Mouse (Mus musculus) bone marrow macrophage, adult 2 months (primary cell): ENCODE data around the gene Adcy4. TPM values are rescaled to one million over a fixed set of nuclear protein-coding genes. Genes with fewer than 3 reads are reported as not detected.

Source experiments
- H3K27ac ChIP-seq: 2 replicates; pipeline ENCODE4 v1.5.1; 2012; ENCODE audit warnings: low read depth, low read length; ENCODE audit not compliant: insufficient read depth
- H3K4me1 ChIP-seq: 2 replicates; pipeline ENCODE4 v1.6.1; 2012; ENCODE audit warnings: low read length; ENCODE audit not compliant: control insufficient read depth, insufficient read depth
- H3K4me3 ChIP-seq: 2 replicates; pipeline ENCODE4 v1.5.1; 2012; ENCODE audit warnings: mild to moderate bottlenecking, low read length, moderate library complexity; ENCODE audit not compliant: insufficient read depth
- CTCF ChIP-seq: IDR thresholded peaks from 2 replicates; pipeline ENCODE4 v1.5.1; 2012; ENCODE audit warnings: low read depth, mild to moderate bottlenecking, low read length, moderate library complexity
- POLR2A ChIP-seq: IDR thresholded peaks from 2 replicates; pipeline ENCODE4 v1.6.1; 2012; ENCODE audit warnings: mild to moderate bottlenecking, low read depth, low read length, borderline replicate concordance
- polyA plus RNA-seq: library from polyadenylated mRNA; stranded (reverse); fragments of >200 nt; gene quantifications from 2 replicates; pipeline ENCODE4 v1.2.4, GENCODE M21; 2012; ENCODE audit not compliant: missing spikeins, insufficient read depth, insufficient read length

The Adcy4 gene
- polyA plus RNA-seq, 1 experiment = not detected

DNA sequence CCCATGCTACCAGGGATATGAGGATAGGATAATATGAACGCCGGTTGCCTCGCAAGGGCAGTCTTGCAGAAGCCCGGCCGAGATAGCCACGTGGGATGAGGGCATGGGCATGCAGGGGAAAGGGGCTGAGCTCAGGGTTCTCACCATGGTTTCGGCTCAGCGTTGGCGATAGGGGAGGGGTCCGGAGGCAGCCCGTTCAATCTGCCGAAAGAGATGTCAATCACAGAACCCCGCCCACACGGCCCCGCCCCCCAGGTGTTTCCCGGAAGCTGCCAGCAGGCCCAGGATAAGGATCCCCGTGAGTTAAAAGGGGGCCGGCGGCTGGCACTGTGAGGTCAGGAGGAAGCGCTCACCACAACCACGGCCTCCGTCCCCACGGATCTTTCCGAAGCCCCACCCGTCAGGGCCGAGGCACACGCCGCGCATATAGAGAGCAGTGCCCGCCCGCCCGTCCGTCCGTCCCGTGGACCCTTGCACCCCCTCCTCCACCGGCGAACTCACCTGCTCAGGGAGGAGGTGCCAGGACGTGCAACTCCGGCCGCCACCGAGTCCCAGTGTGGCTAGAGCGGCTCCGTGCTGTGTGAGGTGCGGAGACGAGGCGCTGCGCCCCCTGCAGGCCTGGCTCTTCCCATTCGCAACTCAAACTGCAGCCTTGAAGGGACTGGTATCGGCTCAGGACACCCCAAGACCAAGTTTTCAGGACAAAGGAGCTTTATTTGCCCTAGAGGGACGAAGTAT is 62.0 kb downstream of the Adcy4 start, which contains the start of gene Rabggta:
TSS of gene Rabggta (minus strand) at position 564 of the 738 bp plus-strand sequence.
- peak within 1 kb of the TSS; percentile 38 for H3K27ac ChIP-seq
- peak within 1 kb of the TSS; percentile 76 for H3K4me3 ChIP-seq
- H3K4me1 ChIP-seq = peaks cover 21% of the 10 kb centered on the region
- TF ChIP-seq CTCF (peak; percentile 50), POLR2A (no peak)

GRCm38 (mm10) chr14:55721076-55721475 is 62.8 kb downstream of the Adcy4 start:
- peaks cover 17% of the 10 kb centered on the region for H3K4me1 ChIP-seq
- TF ChIP-seq POLR2A (no peak), CTCF (no peak)
- H3K27ac ChIP-seq = no peak overlapping the region
- peak overlapping the region; percentile 76 for H3K4me3 ChIP-seq

- no peak for TF ChIP-seq CTCF
- Histone ChIP-seq H3K4me1 (peaks cover 17% of the 10 kb centered on the region), H3K4me3 (no peak overlapping the region), H3K27ac (no peak overlapping the region)
These were observed 63.2 kb downstream of the Adcy4 start for GRCm38 (mm10) chr14:55720666-55721065.

DNA sequence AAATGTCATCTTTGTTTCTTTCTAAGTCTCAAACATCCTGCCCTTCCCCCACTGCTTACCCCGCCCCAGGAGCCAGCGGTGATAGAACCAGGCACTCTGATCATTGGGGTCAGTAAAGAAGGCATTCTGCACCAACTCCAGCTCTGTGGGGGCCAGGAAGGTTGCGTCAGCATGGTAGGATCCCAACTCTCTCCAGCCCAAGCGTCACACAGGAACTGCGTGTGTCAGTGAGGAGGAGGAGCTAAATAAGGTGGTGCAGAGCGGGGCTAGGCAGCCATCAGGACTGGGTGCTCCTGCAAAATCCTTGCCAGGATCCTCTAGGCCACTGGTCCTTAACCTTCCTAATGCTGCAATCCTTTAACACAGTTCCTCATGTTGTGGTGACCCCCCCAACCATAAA is 64.2 kb downstream of the Adcy4 start:
- no peak for TF ChIP-seq CTCF
- no peak for TF ChIP-seq POLR2A

More for the DNA sequence above, 64.2 kb downstream of the Adcy4 start:
- Histone ChIP-seq H3K4me3 (no peak overlapping the region), H3K4me1 (peaks cover 13% of the 10 kb centered on the region), H3K27ac (no peak overlapping the region)

Other genes with a start within 250 kb of the Adcy4 start
- 34.7 and 38.6 TPM in 2 replicates for gene Pck2, start 243.8 kb downstream of the Adcy4 start, polyA plus RNA-seq
- gene Dcaf11, start 224.1 kb downstream of the Adcy4 start, polyA plus RNA-seq = 54.5 and 57.0 TPM in 2 replicates
- gene A730061H03Rik, start 223.7 kb downstream of the Adcy4 start, polyA plus RNA-seq = not detected in 2 replicates
- gene Fitm1, start 208.5 kb downstream of the Adcy4 start, polyA plus RNA-seq = not detected in 2 replicates
- gene Psme1, start 206.0 kb downstream of the Adcy4 start, polyA plus RNA-seq = 382 and 397 TPM in 2 replicates
- 19.3 and 21.9 TPM in 2 replicates for gene Emc9, start 198.8 kb downstream of the Adcy4 start, polyA plus RNA-seq
- gene Psme2, start 193.0 kb downstream of the Adcy4 start, polyA plus RNA-seq = 219 and 291 TPM in 2 replicates
- gene Rnf31, start 192.4 kb downstream of the Adcy4 start, polyA plus RNA-seq = 38.5 and 45.6 TPM in 2 replicates
- gene Irf9, start 180.5 kb downstream of the Adcy4 start, polyA plus RNA-seq = 74.7 and 77.7 TPM in 2 replicates
- gene Rec8, start 166.1 kb downstream of the Adcy4 start, polyA plus RNA-seq = 0.25 TPM in 1 of 2 replicates, not detected in the other
- 31.4 and 33.3 TPM in 2 replicates for gene Ipo4, start 148.1 kb downstream of the Adcy4 start, polyA plus RNA-seq
- gene Gm49378, start 146.2 kb downstream of the Adcy4 start, polyA plus RNA-seq = 0.59 and 3.0 TPM in 2 replicates
- gene Tm9sf1, start 140.3 kb downstream of the Adcy4 start, polyA plus RNA-seq = 61.9 and 64.9 TPM in 2 replicates
- 1.6 and 1.7 TPM in 2 replicates for gene Tssk4, start 133.9 kb downstream of the Adcy4 start, polyA plus RNA-seq
- 35.9 and 36.3 TPM in 2 replicates for gene Mdp1, start 123.6 kb downstream of the Adcy4 start, polyA plus RNA-seq
- gene Gmpr2, start 112.2 kb downstream of the Adcy4 start, polyA plus RNA-seq = 38.8 and 41.2 TPM in 2 replicates
- gene Nedd8, start 112.0 kb downstream of the Adcy4 start, polyA plus RNA-seq = 318 and 335 TPM in 2 replicates
- 18.0 and 19.5 TPM in 2 replicates for gene Tinf2, start 102.3 kb downstream of the Adcy4 start, polyA plus RNA-seq
- gene Tgm1, start 70.2 kb downstream of the Adcy4 start, polyA plus RNA-seq = 0.59 and 1.1 TPM in 2 replicates
- 28.2 and 29.4 TPM in 2 replicates for gene Rabggta, start 61.8 kb downstream of the Adcy4 start, polyA plus RNA-seq
- 117 and 120 TPM in 2 replicates for gene Dhrs1, start 38.4 kb downstream of the Adcy4 start, polyA plus RNA-seq
- 17.1 and 22.1 TPM in 2 replicates for gene Nop9, start 38.4 kb downstream of the Adcy4 start, polyA plus RNA-seq
- 0.67 TPM in 1 of 2 replicates, not detected in the other for gene Cideb, start 25.6 kb downstream of the Adcy4 start, polyA plus RNA-seq
- 0.15 and 0.25 TPM in 2 replicates for gene Ltb4r2, start 22.7 kb downstream of the Adcy4 start, polyA plus RNA-seq
- 1.5 and 1.7 TPM in 2 replicates for gene Ltb4r1, start 18.1 kb downstream of the Adcy4 start, polyA plus RNA-seq
- gene Ripk3, start 4.8 kb upstream of the Adcy4 start, polyA plus RNA-seq = 28.4 and 31.8 TPM in 2 replicates
- 0.36 and 0.99 TPM in 2 replicates for gene Nfatc4, start 39.0 kb upstream of the Adcy4 start, polyA plus RNA-seq
- gene Nynrin, start 69.9 kb upstream of the Adcy4 start, polyA plus RNA-seq = 2.3 and 3.2 TPM in 2 replicates
- gene Cbln3, start 100.3 kb upstream of the Adcy4 start, polyA plus RNA-seq = 0.16 TPM in 1 of 2 replicates, not detected in the other
- gene Khnyn, start 100.9 kb upstream of the Adcy4 start, polyA plus RNA-seq = 26.8 and 28.9 TPM in 2 replicates
- 2.0 and 3.2 TPM in 2 replicates for gene Sdr39u1, start 116.2 kb upstream of the Adcy4 start, polyA plus RNA-seq
- gene Cma1, start 160.6 kb upstream of the Adcy4 start, polyA plus RNA-seq = not detected in 2 replicates
- gene Cma2, start 166.9 kb upstream of the Adcy4 start, polyA plus RNA-seq = not detected in 2 replicates
- gene Mcpt1, start 233.9 kb upstream of the Adcy4 start, polyA plus RNA-seq = not detected in 2 replicates
- gene Mcpt9, start 246.4 kb upstream of the Adcy4 start, polyA plus RNA-seq = not detected in 2 replicates